Mouse (Mus musculus): ENCODE results near the gene Trim59. TPM values are rescaled to one million over a fixed set of nuclear protein-coding genes. Genes with fewer than 3 reads are reported as not detected.

Gene Trim59
- polyA plus RNA-seq (2016; fragmentation: Nextera tagmentation; extraction: Ambion mirVana), result 122 and 125 TPM in 2 replicates

DNA sequence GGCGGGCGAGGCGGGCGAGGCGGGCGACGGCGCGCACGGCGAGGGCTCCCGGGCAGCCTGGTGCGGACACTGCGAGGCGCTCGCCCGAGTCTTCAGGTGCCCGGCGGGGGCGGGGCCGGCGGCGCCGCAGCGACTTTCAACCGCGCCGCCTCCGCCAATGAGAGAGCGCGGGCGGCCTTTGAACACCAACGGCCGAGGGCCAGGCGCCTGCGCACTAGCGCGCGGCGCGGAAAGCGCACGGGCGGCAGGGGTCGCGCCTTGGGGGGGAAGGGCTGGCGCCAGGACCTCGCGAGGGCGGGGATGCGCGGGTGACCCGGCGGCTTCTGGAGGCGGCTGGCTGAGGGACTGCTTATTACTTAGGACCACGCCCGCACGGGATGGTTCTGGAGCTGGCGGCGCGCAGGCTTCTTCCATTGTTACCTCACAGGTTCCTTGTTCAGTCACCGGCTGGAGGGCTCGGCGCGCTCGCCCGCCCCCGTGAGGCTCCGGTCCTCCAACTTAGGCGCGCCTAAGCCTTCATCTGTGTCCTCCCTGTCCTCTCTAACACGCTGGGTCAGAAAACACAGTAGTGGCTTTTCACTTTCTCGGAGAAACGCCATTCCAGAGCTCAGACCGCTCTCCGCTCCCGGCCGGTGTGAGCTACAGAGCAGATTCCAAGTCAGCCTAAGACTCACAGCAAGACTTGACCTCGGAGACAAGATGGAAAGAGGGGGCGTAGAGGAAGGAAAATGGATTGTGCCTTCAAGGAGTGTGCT, at the start of gene Trim59:
TSS of gene Trim59 (minus strand) at position 111 of the 755 bp plus-strand sequence.
- ATAC-seq (ENCODE audit: low FRiP score), result peak; percentile 96
- H3K9me3 ChIP-seq (replicated peaks), result no peaks in the 10 kb centered on the region
- H3K4me3 ChIP-seq, result peak within 1 kb of the TSS; percentile 91
- peak within 1 kb of the TSS; percentile 94 for H3K9ac ChIP-seq
- peaks cover 2% of the 10 kb centered on the region; the same call in 1 of the 2 replicates for H3K36me3 ChIP-seq
- H3K27me3 ChIP-seq, result no peaks in the 10 kb centered on the region
- H3K27ac ChIP-seq, result peak within 1 kb of the TSS; percentile 96
- under 1% methylated on average over 80 of the region's 80 CpGs for WGBS
- peaks cover 11% of the 10 kb centered on the region for H3K4me1 ChIP-seq
- H3K4me2 ChIP-seq (replicated peaks), result peak within 1 kb of the TSS; percentile 83

DNA sequence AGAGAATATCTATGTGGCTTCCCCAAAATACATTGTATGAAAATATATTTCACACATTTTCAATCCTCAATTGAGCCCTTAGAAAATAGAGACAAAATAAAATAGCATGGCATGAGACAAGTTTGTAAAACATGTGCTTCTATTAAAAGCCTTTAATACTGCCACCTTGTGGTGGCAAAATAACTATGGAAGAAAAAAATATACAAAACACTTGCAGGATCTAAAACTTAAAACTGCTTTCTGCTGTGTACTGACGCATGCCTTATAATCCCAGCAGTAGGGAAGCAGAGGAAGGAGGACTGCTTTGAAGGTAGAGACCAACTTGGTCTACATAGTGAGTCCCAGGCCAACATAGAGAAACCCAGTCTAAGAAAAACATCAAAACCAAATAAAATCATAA, 19.4 kb upstream of the Trim59 start:
- 80% methylated on average over 1 of the region's 1 CpGs for WGBS
- Histone ChIP-seq H3K9me3 (replicated peaks) (no peaks in the 10 kb centered on the region), H3K27ac (no peak overlapping the region), H3K9ac (no peak overlapping the region), H3K4me1 (no peaks in the 10 kb centered on the region), H3K4me3 (no peak overlapping the region), H3K4me2 (replicated peaks) (no peak overlapping the region), H3K36me3 (no peaks in the 10 kb centered on the region), H3K27me3 (no peaks in the 10 kb centered on the region)
- ATAC-seq (ENCODE audit: low FRiP score), result no peak

DNA sequence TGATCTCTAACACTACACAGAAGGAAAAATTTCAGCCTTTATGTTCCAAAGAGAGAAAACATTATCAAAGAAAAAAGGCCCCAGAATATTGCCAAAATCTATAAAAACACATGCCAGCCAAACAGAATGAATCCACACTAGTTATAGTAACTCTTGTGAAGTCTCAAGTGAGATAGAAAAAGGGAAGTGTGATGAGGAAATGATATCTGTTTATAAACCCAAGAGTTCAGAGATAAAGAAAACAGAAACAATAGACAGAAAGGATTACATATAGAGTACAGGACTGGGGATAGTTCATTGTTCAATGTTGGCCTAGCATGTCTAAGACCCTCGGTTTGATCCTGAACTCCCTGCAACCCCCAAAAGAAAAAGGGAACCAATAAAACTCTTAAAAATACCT, 18.2 kb upstream of the Trim59 start:
- no peak for ATAC-seq (ENCODE audit: low FRiP score)
- Histone ChIP-seq H3K9me3 (replicated peaks) (no peaks in the 10 kb centered on the region), H3K4me3 (no peak overlapping the region), H3K36me3 (no peaks in the 10 kb centered on the region), H3K9ac (no peak overlapping the region), H3K4me2 (replicated peaks) (no peak overlapping the region), H3K27me3 (no peaks in the 10 kb centered on the region), H3K4me1 (no peaks in the 10 kb centered on the region), H3K27ac (no peak overlapping the region)
- WGBS, result 95% methylated on average over 1 of the region's 1 CpGs

DNA sequence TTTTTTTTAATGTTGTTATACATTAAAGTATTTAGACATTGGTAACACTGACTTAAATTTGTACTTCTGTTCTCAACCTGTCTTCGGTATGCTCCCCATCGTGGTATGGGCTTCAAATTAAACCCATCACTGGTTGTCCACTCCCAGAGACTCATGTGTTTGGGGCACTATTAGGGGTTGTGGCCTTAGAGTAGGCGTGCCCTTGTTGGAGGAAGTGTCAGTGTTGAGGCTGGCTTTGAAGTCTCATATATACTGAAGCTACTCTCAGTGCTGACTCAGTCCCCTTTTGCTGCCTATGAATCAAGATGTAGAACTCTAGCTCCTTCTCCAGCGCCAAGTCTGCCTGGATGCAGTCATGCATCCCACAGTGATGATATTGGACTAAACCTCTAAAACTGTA, 16.1 kb upstream of the Trim59 start:
- H3K27me3 ChIP-seq, result no peaks in the 10 kb centered on the region
- H3K4me3 ChIP-seq, result no peak overlapping the region
- WGBS, result 91% methylated on average over 4 of the region's 4 CpGs
- ATAC-seq (ENCODE audit: low FRiP score), result no peak
- H3K9ac ChIP-seq, result no peak overlapping the region
- no peaks in the 10 kb centered on the region for H3K36me3 ChIP-seq
- H3K27ac ChIP-seq, result no peak overlapping the region
- H3K4me2 ChIP-seq (replicated peaks), result no peak overlapping the region
- no peaks in the 10 kb centered on the region for H3K9me3 ChIP-seq (replicated peaks)
- no peaks in the 10 kb centered on the region for H3K4me1 ChIP-seq

DNA sequence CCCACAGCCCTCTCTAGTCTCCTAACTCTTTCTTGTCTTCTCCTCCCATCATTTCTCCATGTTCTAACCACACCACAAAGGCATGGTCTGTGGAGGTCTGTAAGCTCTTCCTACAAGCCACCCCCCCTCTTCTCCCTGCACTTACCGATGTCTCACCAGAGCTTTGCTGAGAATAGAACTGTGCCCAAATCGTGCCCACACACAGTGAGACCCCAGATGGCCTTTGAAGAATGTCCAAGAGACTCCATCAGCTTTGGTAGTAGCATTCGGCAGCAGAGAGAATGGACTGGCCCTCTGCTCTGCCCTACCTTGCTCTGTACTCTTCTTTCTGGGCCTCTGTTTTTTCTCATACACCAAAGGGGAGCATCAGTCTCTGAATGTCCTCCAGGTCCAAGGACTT, 11.3 kb upstream of the Trim59 start:
- Histone ChIP-seq H3K4me3 (no peak overlapping the region), H3K4me2 (replicated peaks) (no peak overlapping the region), H3K4me1 (no peaks in the 10 kb centered on the region), H3K27ac (no peak overlapping the region), H3K36me3 (no peaks in the 10 kb centered on the region), H3K9ac (no peak overlapping the region), H3K27me3 (no peaks in the 10 kb centered on the region), H3K9me3 (replicated peaks) (no peaks in the 10 kb centered on the region)
- WGBS, result 84% methylated on average over 3 of the region's 3 CpGs
- ATAC-seq (ENCODE audit: low FRiP score), result no peak

DNA sequence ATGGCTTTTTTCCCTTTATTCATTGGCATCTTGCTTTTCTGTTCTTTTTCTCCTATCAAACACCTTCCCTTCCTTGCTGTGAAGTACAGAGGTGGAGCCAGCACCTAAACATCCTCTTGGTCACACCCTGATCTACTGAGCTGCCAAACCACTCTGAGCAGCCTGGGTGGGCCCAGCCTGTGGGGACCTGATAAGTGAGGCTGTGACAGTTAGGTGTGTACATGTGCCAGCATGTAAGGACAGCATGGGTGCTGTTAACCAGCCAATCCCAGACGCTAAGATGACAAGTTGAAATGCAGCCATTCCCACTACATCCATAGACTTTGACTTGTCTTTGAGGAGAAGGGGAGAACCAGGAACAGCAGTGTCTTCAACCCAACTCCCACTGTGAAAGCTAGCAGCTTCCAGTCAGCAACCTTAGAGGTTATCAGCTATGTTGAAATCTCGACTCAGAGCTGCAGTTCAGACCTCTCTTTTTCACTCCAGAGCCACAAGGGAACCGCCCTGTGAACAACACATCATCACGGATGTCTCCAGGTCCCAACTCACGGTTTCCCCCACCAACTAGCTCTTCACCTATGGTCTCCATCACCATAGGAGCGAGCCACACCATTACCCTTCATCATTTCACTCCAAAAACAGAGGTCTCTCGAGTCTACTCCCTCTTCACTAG, 10.3 kb upstream of the Trim59 start:
- Histone ChIP-seq H3K36me3 (no peaks in the 10 kb centered on the region), H3K27ac (no peak overlapping the region), H3K9ac (no peak overlapping the region), H3K27me3 (no peaks in the 10 kb centered on the region), H3K4me2 (replicated peaks) (no peak overlapping the region), H3K4me3 (no peak overlapping the region), H3K9me3 (replicated peaks) (no peaks in the 10 kb centered on the region), H3K4me1 (no peaks in the 10 kb centered on the region)
- ATAC-seq (ENCODE audit: low FRiP score), result no peak
- WGBS, result 84% methylated on average over 7 of the region's 7 CpGs

DNA sequence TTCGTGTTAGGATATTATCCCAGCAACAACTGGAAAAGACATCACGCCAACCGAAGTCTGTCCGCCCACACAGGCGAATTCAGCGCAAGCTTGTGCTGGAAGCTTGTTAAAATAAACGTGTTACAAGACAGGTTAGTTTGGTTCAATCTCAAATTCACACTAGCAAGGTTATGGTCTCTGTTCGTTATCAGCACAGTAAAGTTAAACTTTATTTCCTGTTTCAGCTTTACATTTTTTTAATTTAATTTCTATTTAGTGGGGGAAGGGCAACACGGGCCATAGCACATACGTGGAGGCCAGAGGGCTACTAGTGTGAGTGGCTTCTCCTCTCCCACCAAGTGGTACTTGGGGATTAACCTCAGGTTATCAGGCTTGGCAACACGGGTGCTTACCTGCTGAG, 7.3 kb upstream of the Trim59 start:
- H3K36me3 ChIP-seq, result no peaks in the 10 kb centered on the region
- 95% methylated on average over 11 of the region's 11 CpGs for WGBS
- H3K4me2 ChIP-seq (replicated peaks), result no peak overlapping the region
- no peak overlapping the region for H3K27ac ChIP-seq
- H3K9me3 ChIP-seq (replicated peaks), result no peaks in the 10 kb centered on the region
- no peak for ATAC-seq (ENCODE audit: low FRiP score)
- no peak overlapping the region for H3K4me3 ChIP-seq
- no peaks in the 10 kb centered on the region for H3K27me3 ChIP-seq
- no peak overlapping the region for H3K9ac ChIP-seq
- H3K4me1 ChIP-seq, result no peaks in the 10 kb centered on the region

DNA sequence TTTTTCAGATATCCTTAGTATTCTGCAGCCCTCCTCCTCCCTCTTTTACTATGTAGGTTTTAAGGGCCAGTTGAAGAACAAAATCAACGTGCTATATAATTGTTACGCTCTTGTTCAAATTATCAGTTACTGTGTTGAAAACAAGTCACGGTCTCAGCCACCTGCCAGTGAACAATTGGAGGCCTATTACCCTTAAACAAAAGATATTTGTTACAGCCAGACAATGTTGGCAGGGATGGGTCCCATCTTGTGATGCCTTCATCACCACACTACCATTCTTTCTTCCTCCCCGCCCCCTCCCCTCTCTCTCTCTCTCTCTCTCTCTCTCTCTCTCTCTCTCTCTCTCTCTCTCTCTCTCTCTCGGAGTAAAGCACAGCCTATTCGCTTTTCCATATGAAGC, 4.5 kb upstream of the Trim59 start:
- no peaks in the 10 kb centered on the region for H3K9me3 ChIP-seq (replicated peaks)

DNA sequence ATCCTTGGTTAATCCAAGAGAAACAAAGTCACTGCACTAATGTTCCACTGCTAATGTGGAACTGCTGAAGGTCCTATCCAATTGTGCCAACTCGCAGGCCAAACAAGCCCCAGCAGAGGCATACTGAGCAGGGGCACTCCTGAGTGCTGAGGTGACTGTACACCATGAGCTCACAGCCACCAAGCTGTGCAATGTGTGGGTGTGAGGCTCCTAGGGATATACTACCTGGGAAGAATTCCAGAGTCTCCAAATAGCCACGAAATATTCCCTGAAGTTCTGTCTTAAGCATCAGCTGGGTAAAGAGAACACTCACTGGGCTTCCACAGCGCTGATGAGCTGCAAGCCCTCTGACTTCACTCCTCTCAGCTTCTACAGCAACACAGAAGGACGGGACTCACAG, 3.1 kb upstream of the Trim59 start:
- Histone ChIP-seq H3K4me2 (replicated peaks) (no peak overlapping the region), H3K9ac (no peak overlapping the region), H3K36me3 (no peaks in the 10 kb centered on the region), H3K27ac (no peak overlapping the region), H3K4me3 (no peak overlapping the region), H3K27me3 (no peaks in the 10 kb centered on the region), H3K9me3 (replicated peaks) (no peaks in the 10 kb centered on the region), H3K4me1 (peaks cover 8% of the 10 kb centered on the region; the same call in 1 of the 2 replicates)
- 85% methylated on average over 4 of the region's 4 CpGs for WGBS
- no peak for ATAC-seq (ENCODE audit: low FRiP score)

More for the DNA sequence above, 4.5 kb upstream of the Trim59 start:
- WGBS, result 70% methylated on average over 6 of the region's 6 CpGs
- H3K4me3 ChIP-seq, result no peak overlapping the region
- no peak overlapping the region for H3K27ac ChIP-seq
- no peaks in the 10 kb centered on the region for H3K36me3 ChIP-seq
- ATAC-seq (ENCODE audit: low FRiP score), result no peak
- no peak overlapping the region for H3K9ac ChIP-seq
- no peak overlapping the region for H3K4me2 ChIP-seq (replicated peaks)
- H3K27me3 ChIP-seq, result no peaks in the 10 kb centered on the region
- peaks cover 6% of the 10 kb centered on the region; the same call in 1 of the 2 replicates for H3K4me1 ChIP-seq

DNA sequence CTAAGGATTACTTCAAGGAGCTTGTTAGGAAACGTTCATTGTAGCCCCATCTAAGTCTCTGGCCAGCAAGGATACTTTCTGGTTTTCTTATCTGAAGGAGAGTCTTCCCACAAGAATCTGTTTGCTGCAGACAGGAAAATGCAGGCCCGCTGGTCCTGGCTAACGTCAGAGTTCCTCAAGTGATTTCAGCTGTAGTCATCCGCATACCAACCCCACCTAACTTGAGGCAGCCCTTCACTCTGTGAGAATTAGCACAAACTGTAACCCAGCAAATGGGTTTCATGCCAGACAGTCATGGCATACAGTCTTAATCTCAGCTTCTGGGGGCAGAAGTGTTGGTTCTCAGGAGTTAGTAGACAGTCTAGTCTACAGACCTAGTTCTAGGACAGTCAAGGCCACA, 2.0 kb upstream of the Trim59 start:
- Histone ChIP-seq H3K9ac (no peak overlapping the region), H3K9me3 (replicated peaks) (no peaks in the 10 kb centered on the region), H3K4me2 (replicated peaks) (no peak overlapping the region), H3K4me3 (no peak overlapping the region), H3K36me3 (no peaks in the 10 kb centered on the region), H3K27me3 (no peaks in the 10 kb centered on the region), H3K4me1 (peaks cover 8% of the 10 kb centered on the region; the same call in 1 of the 2 replicates), H3K27ac (no peak overlapping the region)
- WGBS, result 76% methylated on average over 4 of the region's 4 CpGs
- ATAC-seq (ENCODE audit: low FRiP score), result no peak

DNA sequence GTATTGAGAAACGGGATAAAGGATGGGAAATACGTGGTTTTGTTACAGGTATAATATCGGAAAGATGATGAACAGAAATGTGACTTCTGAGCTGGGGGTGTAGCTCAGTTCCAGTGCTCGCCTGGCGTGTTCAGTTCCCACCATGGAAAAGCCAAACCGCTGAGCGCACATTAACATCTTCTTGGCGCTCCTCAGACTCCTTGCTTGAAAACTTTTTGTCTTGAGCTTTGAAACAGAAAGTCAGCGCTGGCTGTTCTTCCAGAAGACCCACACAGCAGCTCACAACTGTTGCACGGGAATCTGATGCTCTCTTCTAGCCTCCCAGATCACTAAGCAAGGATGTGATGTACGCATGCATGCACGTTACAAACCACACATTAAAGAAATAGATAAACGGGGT, 1.2 kb upstream of the Trim59 start:
- H3K4me1 ChIP-seq, result peaks cover 11% of the 10 kb centered on the region
- H3K27me3 ChIP-seq, result no peaks in the 10 kb centered on the region
- H3K36me3 ChIP-seq, result no peaks in the 10 kb centered on the region
- peak overlapping the region; percentile 83 for H3K4me2 ChIP-seq (replicated peaks)
- WGBS, result 24% methylated on average over 13 of the region's 13 CpGs
- peak overlapping the region; percentile 91 for H3K4me3 ChIP-seq
- 0 out of 2 replicates have a peak overlapping the region, but pooled peaks have one; percentile 94 for H3K9ac ChIP-seq
- no peaks in the 10 kb centered on the region for H3K9me3 ChIP-seq (replicated peaks)
- no peak for ATAC-seq (ENCODE audit: low FRiP score)
- H3K27ac ChIP-seq, result no peak overlapping the region

DNA sequence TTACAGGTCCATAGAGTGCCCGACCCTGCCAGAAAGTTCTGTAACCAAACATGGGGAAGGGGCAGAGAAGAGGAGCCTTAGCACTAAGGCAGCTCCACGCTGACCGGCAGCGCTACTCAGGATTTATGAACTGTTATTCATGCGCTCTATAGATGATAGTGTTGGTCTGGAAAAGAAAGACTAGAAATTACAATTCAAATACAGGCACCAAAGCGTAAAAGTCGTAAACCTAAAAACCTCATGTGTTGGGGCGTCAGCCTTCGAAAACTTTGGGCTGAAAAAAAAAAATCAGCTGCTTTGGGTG, 797 bp upstream of the Trim59 start:
- H3K36me3 ChIP-seq, result peaks cover 2% of the 10 kb centered on the region; the same call in 1 of the 2 replicates
- peak overlapping the region; percentile 94 for H3K9ac ChIP-seq
- H3K27me3 ChIP-seq, result no peaks in the 10 kb centered on the region
- ATAC-seq (ENCODE audit: low FRiP score), result no peak; the same call in 1 of the 2 replicates
- peak overlapping the region; percentile 83 for H3K4me2 ChIP-seq (replicated peaks)
- WGBS, result 9% methylated on average over 9 of the region's 9 CpGs
- H3K27ac ChIP-seq, result peak overlapping the region; percentile 96
- peaks cover 11% of the 10 kb centered on the region for H3K4me1 ChIP-seq
- no peaks in the 10 kb centered on the region for H3K9me3 ChIP-seq (replicated peaks)
- H3K4me3 ChIP-seq, result peak overlapping the region; percentile 91
